Mouse (Mus musculus) urinary bladder, postnatal 25 days (tissue): ENCODE data around the gene Prpf8.
A peak's percentile ranks its signal among the peaks of the same experiment; 100 is the strongest.
"Not testable (repeated sequence)": the region's sequence is repeated elsewhere in the genome, so short reads cannot be mapped to it uniquely, and the experiment has no call there.

ENCODE experiments used
- DNase-seq: peaks from one replicate; pipeline ENCODE4 v3.0.0; 2022; ENCODE audit warnings: low spot score

Prpf8 gene

GRCm38 (mm10) chr11:75486601-75487285, at the start of gene Prpf8:
Gene Prpf8, plus strand, starts transcription at chr11:75486816.
- DNase-seq, result peak; percentile 94

DNA sequence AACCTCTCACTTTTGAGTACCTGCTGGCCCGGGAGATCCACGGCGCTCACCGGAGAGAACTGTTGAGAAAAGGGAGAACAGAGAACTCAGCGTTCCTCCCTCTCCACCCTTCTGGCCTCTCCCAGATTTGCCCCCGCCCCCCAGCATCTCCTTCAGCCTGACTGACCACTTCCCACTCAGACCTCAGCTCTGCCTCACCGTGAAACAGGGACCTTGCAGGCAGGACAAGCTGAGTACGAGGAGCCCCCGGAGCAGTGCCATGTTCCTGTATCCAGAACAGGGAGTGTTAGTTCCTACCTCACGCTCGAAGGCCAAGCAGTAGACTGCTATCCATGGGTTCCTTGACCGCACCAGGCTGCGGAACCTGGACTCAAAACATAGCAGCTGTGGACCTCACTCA, 48.4 kb upstream of the Prpf8 start:
- no peak for DNase-seq

- no peak for DNase-seq
Observed at GRCm38 (mm10) chr11:75438804-75439203, 47.8 kb upstream of the Prpf8 start.

GRCm38 (mm10) chr11:75439363-75439762, 47.3 kb upstream of the Prpf8 start, which contains the start of gene Serpinf2:
Gene Serpinf2, minus strand, starts transcription at chr11:75439591.
- no peak for DNase-seq

DNA sequence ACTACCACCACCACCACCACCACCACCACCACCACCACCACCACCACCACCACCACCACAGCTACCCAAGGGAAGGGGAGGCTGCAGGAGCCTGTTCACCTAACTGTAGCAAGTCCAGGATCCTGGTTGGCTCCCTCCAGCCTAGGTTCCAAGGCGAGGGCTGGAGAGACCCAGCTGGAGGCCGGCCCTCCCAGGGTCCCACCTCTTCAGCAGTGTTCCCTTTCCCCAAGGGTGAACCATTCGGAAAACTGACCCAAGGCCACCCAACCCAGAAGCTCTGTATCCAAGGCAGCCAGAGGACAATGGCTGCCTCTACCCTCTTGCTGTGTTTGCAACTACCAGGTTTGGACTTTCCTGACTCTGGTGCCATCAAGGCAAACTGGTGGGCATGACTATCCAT, 46.7 kb upstream of the Prpf8 start:
- DNase-seq, result no peak

DNA sequence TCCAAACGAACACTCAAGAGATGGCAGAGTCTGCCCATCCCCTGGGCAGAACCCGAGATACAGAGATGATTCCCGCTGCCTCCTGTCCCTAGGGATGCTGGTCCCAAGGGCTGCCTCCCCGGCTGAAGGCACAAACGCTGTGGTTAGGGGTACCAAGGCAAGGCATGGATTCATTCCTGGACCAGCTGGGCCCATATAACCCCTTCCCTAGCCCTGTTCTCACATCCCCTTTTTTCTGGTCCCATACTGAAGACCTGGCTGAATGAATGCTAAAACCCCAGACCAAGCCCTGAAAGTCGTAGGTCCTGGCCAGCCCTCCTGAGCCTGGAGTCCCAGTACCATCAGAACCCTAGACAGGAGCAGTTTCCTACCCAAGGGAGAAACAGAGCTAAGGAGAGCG, 45.6 kb upstream of the Prpf8 start:
- DNase-seq, result no peak

- DNase-seq, result no peak
Observed at GRCm38 (mm10) chr11:75441601-75442000, 45.0 kb upstream of the Prpf8 start.

- no peak for DNase-seq
Observed at GRCm38 (mm10) chr11:75443711-75444110, 42.9 kb upstream of the Prpf8 start.

DNA sequence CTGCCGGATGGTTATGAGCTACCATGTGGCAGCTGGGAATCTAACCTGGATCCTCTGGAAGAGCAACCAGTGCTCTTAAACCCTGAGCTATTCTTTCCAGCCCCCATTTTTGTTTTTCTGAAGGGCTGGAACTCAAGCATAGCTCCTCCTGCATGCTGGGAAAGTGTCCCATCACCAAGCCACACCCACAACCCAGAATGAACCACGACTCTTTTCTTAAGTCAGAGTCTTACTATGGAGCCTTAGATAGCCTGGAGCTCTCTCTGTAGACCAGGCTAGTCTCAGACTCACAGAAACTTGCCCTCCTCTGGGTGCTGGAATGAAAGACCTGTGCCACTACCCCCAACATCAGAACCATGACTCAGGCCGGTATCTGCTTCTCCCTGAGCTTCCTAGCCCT, 38.0 kb upstream of the Prpf8 start:
- DNase-seq, result no peak

GRCm38 (mm10) chr11:75449695-75450094, 36.9 kb upstream of the Prpf8 start:
- DNase-seq, result no peak

DNA sequence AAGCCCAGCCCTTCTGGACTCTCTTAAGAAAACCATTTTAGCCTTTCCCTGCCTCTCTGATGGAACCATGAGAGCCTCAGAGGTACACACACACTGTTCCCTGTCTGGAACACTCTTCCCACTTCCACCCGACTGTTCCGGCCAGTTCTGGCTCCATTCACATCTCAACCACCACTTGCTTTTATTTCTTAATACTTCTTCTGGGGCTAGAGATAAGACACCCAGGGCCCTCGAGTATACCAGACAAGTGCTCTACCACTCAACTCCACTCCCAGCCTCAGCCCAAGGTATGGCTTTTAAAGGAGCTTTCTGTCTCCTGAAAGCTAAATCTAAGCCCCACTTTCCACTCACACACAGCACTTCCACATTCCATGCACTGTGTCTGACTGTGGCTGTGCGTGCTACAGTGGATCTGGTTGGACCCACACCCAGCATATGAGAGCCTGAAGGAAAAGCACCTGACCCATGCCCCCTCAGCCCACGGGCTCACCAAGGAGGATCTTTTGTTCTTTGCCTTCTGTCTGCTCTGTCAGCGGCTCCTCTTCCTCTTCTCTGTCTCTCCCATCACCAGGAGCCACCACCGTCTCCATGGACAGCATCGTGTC, 36.2 kb upstream of the Prpf8 start:
- DNase-seq, result no peak

GRCm38 (mm10) chr11:75450936-75451335, 35.7 kb upstream of the Prpf8 start:
- no peak for DNase-seq

GRCm38 (mm10) chr11:75452081-75452480, 34.5 kb upstream of the Prpf8 start:
- no peak for DNase-seq

GRCm38 (mm10) chr11:75452812-75453557, 33.6 kb upstream of the Prpf8 start:
- no peak for DNase-seq

DNA sequence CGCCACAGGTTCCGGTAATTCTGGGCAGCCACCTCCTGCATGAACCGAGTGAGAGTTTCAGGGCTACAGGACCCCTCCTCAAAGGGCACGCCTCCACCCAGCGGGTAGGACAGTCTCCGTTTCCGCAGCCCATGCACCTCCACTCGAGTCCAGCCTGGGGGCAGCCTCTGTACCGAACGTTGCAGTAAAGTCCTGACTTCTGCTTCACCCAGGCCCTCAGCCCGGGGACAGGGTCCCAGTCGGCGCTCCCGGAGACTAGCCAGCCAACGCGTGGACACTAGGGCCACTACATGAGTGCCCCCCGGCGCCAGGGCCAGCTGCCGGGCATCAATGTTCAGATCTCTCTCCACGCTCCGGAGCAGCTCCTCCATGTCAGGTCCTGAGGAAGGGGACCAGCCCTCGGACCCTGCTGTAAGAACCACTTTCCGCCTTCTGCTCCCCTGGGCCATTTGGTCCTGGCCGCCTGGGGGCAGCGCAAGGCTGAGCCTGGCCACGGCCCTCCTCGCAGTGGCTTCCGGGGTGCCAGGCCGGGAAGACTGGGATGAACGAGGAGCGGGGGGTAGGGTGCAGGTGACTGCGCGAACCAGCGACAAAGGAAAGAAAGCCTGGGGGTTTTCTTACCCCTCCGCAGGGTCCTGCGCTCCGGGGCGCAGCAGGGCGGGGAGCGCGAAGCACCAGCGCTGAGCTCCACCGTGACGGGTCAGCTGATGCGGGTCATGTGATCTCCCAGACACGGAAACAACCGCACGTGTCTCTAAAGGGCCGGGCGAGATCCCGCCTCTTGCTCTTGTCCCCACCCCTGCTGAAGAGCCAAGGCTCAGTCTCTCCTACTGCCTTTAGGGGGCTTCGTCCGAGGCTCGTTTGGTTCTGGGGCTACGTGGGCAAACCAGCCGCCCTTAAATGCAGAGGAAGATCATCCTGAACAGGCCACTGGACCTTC, 32.4 kb upstream of the Prpf8 start, which contains the start of gene Wdr81:
TSS of gene Wdr81 (minus strand) at position 727 of the 940 bp plus-strand sequence.
- peak; percentile 77 for DNase-seq

DNA sequence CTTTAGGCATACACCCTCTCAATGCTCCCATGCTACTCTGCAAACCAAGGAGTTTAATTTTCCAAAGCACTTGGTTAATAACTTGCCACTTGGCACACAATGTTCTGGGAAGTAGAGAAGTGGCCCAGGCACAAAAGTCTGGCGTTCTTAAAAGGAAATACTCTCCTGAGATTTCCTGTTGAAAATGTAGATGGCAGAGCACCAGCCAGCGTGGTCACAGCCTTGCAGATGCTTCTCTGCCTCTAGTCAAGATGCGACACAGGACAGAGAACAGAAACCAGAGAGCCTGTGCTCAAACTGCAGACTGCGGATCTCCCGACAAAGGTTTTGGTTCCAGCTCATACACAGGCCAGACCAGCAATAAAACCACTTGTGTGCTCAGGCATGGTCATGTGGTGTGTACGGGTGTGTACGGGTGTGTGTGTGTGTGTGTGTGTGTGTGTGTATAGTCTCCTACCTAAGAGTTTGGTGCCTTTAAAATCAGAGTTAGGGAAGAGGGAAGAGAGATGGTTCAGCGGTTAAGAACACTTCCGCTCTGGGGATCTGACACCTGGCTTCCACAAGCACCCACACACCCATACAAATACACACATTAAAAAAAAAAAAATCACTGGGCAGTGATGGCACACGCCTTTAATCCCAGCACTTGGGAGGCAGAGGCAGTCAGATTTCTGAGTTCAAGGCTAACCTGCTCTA, 31.4 kb upstream of the Prpf8 start:
- no peak for DNase-seq

DNA sequence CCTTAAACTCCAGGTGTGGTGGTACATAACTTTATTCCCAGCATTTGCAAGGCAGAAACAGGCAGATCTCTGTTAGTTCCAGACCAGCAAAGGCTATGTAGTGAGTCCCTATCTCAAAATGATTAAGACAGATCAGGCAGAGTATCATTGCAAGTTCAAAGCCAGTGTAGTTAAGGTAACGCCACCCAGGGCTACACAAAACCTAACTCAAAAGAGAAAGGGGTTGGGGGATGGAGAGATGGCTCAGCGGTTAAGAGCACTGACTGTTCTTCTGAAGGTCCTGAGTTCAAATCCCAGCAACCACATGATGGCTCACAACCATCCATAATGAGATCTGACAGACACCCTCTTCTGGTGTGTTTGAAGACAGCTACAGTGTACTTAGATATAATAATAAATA, 30.6 kb upstream of the Prpf8 start:
- not testable (repeated sequence) for DNase-seq

GRCm38 (mm10) chr11:75456440-75456871, 30.2 kb upstream of the Prpf8 start:
- DNase-seq, result no peak

DNA sequence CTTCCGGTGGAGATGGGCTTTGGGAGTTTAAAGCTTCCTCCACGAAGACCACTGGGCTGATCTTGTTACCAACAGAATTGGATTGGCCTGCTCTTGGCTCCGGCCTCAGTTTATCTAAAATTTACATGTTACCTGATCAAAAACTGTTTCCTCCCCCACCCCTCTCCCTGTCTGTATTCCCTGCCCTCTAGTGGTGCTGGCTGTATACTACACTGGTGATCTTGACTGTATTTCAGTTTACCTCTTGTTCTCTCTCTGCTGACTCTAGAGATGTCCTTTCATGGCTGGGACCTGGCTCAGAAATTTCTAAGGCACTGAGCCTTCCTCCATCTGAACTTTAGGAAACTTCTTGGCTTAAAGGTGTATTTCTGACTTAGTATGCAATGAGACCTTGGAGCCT, 28.4 kb upstream of the Prpf8 start:
- no peak for DNase-seq

- DNase-seq, result no peak
Observed at GRCm38 (mm10) chr11:75458628-75459041, 28.0 kb upstream of the Prpf8 start.

GRCm38 (mm10) chr11:75459141-75459711, 27.4 kb upstream of the Prpf8 start:
- no peak for DNase-seq
